Mouse (Mus musculus) heart, postnatal 0 days (tissue): ENCODE results near the gene Gpc5.

ENCODE experiments used
- CTCF ChIP-seq: IDR thresholded peaks from 2 replicates; pipeline ENCODE4 v1.5.1; 2016; ENCODE audit warnings: antibody characterized with exemption, control low read depth, low read depth
- EP300 ChIP-seq: IDR thresholded peaks from 2 replicates; pipeline ENCODE4 v1.6.1; 2016; ENCODE audit warnings: antibody characterized with exemption, low read depth

GRCm38 (mm10) chr14:115546516-115547282, 454.7 kb downstream of the Gpc5 start:
- TF ChIP-seq CTCF (no peak), EP300 (no peak)
